ENCODE assay signal across 36 mouse cellular contexts in the genomic region with DNA sequence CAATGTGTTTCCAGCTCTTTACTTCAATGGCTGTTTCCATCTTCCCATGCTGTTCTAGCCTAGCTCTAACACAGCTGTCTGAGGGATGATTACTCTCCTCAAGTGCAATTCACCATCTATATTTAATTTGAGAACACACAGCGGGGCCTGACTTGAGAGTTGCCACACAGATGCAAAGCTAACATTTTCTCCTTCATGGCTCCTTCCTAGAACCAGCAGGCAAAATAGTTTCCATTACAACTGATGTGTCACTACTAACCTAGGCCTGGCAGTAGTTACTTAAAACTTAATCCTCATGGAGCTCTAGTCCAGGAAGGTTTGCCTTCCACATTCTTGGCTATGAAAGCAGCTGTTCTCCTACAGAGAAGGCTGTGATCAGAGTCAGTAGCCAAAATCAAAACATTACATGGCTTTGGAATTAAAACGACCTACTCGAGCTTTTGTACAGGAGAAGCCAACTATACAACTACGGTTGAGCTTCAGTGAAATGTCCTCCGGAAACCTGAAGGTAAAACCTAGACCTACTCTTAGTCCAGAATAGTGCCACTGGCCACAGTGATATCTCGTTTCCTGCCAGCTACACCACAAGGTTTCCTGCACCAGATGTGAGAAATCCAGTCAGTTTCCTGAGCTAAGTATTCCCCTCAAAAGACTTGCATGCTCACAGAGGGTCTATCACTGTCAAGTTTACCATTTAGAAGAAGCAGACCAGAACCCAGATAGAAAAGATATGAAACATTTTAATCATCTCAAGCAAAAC.
DNase-seq lines count a peak whose midpoint lies in the region; ATAC-seq lines count a peak whose summit lies in the region.
"Had no signal": no experiment of that assay in that cellular context is flagged by ENCODE, and none has a peak within 500 bp of the region (broad histone marks: within the 10 kb centered on the region; RNA-seq: fewer than 3 reads in every experiment).

No protein-coding gene starts in this region.

- H3K4me1 ChIP-seq in embryonic facial prominence, embryonic 14.5 days (ENCODE audit: control insufficient read depth, insufficient read depth, low read length) = no peaks in the 10 kb centered on the region
- no peaks in the 10 kb centered on the region for H3K4me1 ChIP-seq in embryonic facial prominence, embryonic 10.5 days
- H3K4me1 ChIP-seq in midbrain, embryonic 16.5 days (ENCODE audit: control insufficient read depth, insufficient read depth, low read length) = no peaks in the 10 kb centered on the region
- H3K4me1 ChIP-seq: embryonic facial prominence, embryonic 12.5 days; forebrain, embryonic 13.5 days; heart, embryonic 12.5 days; hindbrain, embryonic 15.5 days; kidney, embryonic 15.5 days; limb, embryonic 10.5 days; limb, embryonic 15.5 days; liver, embryonic 15.5 days; neural tube, embryonic 12.5 days had no signal

- 74% methylated on average over 6 of the region's 6 CpGs for WGBS in embryonic facial prominence, embryonic 14.5 days
- WGBS in embryonic facial prominence, embryonic 10.5 days = 85% methylated on average over 6 of the region's 6 CpGs
- WGBS in midbrain, embryonic 16.5 days = 91% methylated on average over 6 of the region's 6 CpGs

- no peaks in the 10 kb centered on the region for H3K36me3 ChIP-seq in embryonic facial prominence, embryonic 14.5 days (ENCODE audit: control insufficient read depth, insufficient read depth, low read length)
- no peaks in the 10 kb centered on the region for H3K36me3 ChIP-seq in embryonic facial prominence, embryonic 10.5 days (replicated peaks)
- no peaks in the 10 kb centered on the region for H3K36me3 ChIP-seq in midbrain, embryonic 16.5 days (ENCODE audit: control insufficient read depth, insufficient read depth, low read length)
- H3K36me3 ChIP-seq: embryonic facial prominence, embryonic 12.5 days; heart, embryonic 12.5 days; hindbrain, embryonic 15.5 days; kidney, embryonic 15.5 days; limb, embryonic 10.5 days; limb, embryonic 15.5 days; liver, embryonic 15.5 days; neural tube, embryonic 12.5 days had no signal

- no peak overlapping the region for H3K4me2 ChIP-seq in embryonic facial prominence, embryonic 14.5 days (ENCODE audit: low read depth, low read length)
- H3K4me2 ChIP-seq in midbrain, embryonic 16.5 days (ENCODE audit: low read length) = no peak overlapping the region
- H3K4me2 ChIP-seq: embryonic facial prominence, embryonic 12.5 days; forebrain, embryonic 13.5 days; heart, embryonic 12.5 days; hindbrain, embryonic 15.5 days; kidney, embryonic 15.5 days; limb, embryonic 15.5 days; liver, embryonic 15.5 days; lung, embryonic 14.5 days; neural tube, embryonic 12.5 days had no signal

- no peaks in the 10 kb centered on the region for H3K9me3 ChIP-seq in embryonic facial prominence, embryonic 14.5 days (ENCODE audit: control insufficient read depth, low read length)
- H3K9me3 ChIP-seq in embryonic facial prominence, embryonic 10.5 days = no peaks in the 10 kb centered on the region
- no peaks in the 10 kb centered on the region for H3K9me3 ChIP-seq in midbrain, embryonic 16.5 days (replicated peaks; ENCODE audit: control insufficient read depth, low read length, poor library complexity, severe bottlenecking)
- H3K9me3 ChIP-seq: embryonic facial prominence, embryonic 12.5 days; forebrain, embryonic 13.5 days; heart, embryonic 12.5 days; hindbrain, embryonic 15.5 days; kidney, embryonic 15.5 days; limb, embryonic 10.5 days; limb, embryonic 15.5 days; liver, embryonic 15.5 days; megakaryocyte, embryonic 14.5 days; neural tube, embryonic 12.5 days had no signal

- peak; percentile 4 for DNase-seq in embryonic facial prominence, embryonic 14.5 days (ENCODE audit: low spot score)
- DNase-seq in embryonic facial prominence, embryonic 10.5 days (ENCODE audit: low spot score) = no peak
- DNase-seq in NIH3T3 (ENCODE audit: low read depth) = peak; percentile 2
- peak; percentile 29 for DNase-seq in fibroblast of lung, adult 2 months (ENCODE audit: low read depth)
- DNase-seq in thymus, postnatal 14 days = no peak
- no peak for DNase-seq in right cerebral cortex, postnatal 14 days
- DNase-seq: adrenal gland, postnatal 25 days; cerebellum, adult 2 months; cerebellum, postnatal 14 days; gastrocnemius, postnatal 25 days; heart, adult 2 months; heart, postnatal 4 days; kidney, adult 18-20 months; kidney, postnatal 25 days; lung, embryonic 14.5 days; midbrain, embryonic 14.5 days; right cerebral cortex, adult 18-20 months; right cerebral cortex, postnatal 4 days; thymus, adult 18-20 months; thymus, postnatal 36 days had no signal

- H3K27me3 ChIP-seq in embryonic facial prominence, embryonic 14.5 days (replicated peaks; ENCODE audit: control insufficient read depth, insufficient read depth, low read length) = no peaks in the 10 kb centered on the region
- H3K27me3 ChIP-seq in embryonic facial prominence, embryonic 10.5 days (replicated peaks; ENCODE audit: low read depth, poor library complexity, severe bottlenecking) = no peaks in the 10 kb centered on the region
- H3K27me3 ChIP-seq in midbrain, embryonic 16.5 days (ENCODE audit: control insufficient read depth, insufficient read depth, low read depth, low read length) = no peaks in the 10 kb centered on the region
- H3K27me3 ChIP-seq: embryonic facial prominence, embryonic 12.5 days; forebrain, embryonic 13.5 days; heart, embryonic 12.5 days; hindbrain, embryonic 15.5 days; kidney, embryonic 15.5 days; limb, embryonic 15.5 days; liver, embryonic 15.5 days; neural tube, embryonic 12.5 days had no signal

- H3K27ac ChIP-seq in embryonic facial prominence, embryonic 14.5 days (replicated peaks; ENCODE audit: low read depth, low read length) = no peak overlapping the region
- H3K27ac ChIP-seq in embryonic facial prominence, embryonic 10.5 days (replicated peaks) = no peak overlapping the region
- H3K27ac ChIP-seq in midbrain, embryonic 16.5 days (ENCODE audit: low read length) = no peak overlapping the region
- H3K27ac ChIP-seq: embryonic facial prominence, embryonic 12.5 days; forebrain, embryonic 13.5 days; heart, adult 2 months; hindbrain, embryonic 15.5 days; kidney, embryonic 15.5 days; layer of hippocampus, adult 2 months; limb, embryonic 10.5 days; limb, embryonic 15.5 days; liver, embryonic 15.5 days; neural tube, embryonic 12.5 days; stomach, postnatal 0 days had no signal

- H3K9ac ChIP-seq in embryonic facial prominence, embryonic 14.5 days (ENCODE audit: low read depth, low read length) = no peak overlapping the region
- no peak overlapping the region for H3K9ac ChIP-seq in midbrain, embryonic 16.5 days (ENCODE audit: low read depth, low read length)
- H3K9ac ChIP-seq: embryonic facial prominence, embryonic 12.5 days; forebrain, embryonic 13.5 days; heart, embryonic 12.5 days; hindbrain, embryonic 15.5 days; kidney, embryonic 15.5 days; limb, embryonic 15.5 days; liver, embryonic 15.5 days; lung, embryonic 14.5 days; neural tube, embryonic 12.5 days had no signal

- H3K4me3 ChIP-seq in embryonic facial prominence, embryonic 14.5 days (ENCODE audit: low read depth, low read length) = no peak overlapping the region
- no peak overlapping the region for H3K4me3 ChIP-seq in embryonic facial prominence, embryonic 10.5 days
- no peak overlapping the region for H3K4me3 ChIP-seq in midbrain, embryonic 16.5 days (ENCODE audit: low read depth, low read length)
- H3K4me3 ChIP-seq: embryonic facial prominence, embryonic 12.5 days; erythroblast, embryonic 14.5 days; forebrain, embryonic 13.5 days; heart, adult 2 months; heart, embryonic 12.5 days; hindbrain, embryonic 15.5 days; kidney, embryonic 15.5 days; layer of hippocampus, adult 2 months; limb, embryonic 10.5 days; limb, embryonic 15.5 days; liver, embryonic 15.5 days; megakaryocyte, embryonic 14.5 days; neural tube, embryonic 12.5 days had no signal

- no peak for ATAC-seq in embryonic facial prominence, embryonic 14.5 days (ENCODE audit: low read depth)
- peak; percentile 65 for ATAC-seq in megakaryocyte-erythroid progenitor cell, adult 5-6 weeks (replicated peaks; ENCODE audit: low FRiP score, low TSS enrichment, poor library complexity, severe bottlenecking)
- ATAC-seq in midbrain, embryonic 16.5 days = no peak
- ATAC-seq: forebrain, embryonic 13.5 days; inflammation-experienced regulatory T-cells, adult 6 months had no signal

Comparison
In these comparisons a context has a peak if more than half of its experiments do, and no peak if none do; other contexts are left out.
1. DNase-seq: peak in embryonic facial prominence, embryonic 14.5 days (single experiment), NIH3T3 (single experiment) and fibroblast of lung, adult 2 months (single experiment); none in embryonic facial prominence, embryonic 10.5 days (single experiment), thymus, postnatal 14 days (single experiment) and right cerebral cortex, postnatal 14 days (single experiment).